Mouse (Mus musculus): Measurements from ENCODE around the gene Rbfox3.

Gene Rbfox3

DNA sequence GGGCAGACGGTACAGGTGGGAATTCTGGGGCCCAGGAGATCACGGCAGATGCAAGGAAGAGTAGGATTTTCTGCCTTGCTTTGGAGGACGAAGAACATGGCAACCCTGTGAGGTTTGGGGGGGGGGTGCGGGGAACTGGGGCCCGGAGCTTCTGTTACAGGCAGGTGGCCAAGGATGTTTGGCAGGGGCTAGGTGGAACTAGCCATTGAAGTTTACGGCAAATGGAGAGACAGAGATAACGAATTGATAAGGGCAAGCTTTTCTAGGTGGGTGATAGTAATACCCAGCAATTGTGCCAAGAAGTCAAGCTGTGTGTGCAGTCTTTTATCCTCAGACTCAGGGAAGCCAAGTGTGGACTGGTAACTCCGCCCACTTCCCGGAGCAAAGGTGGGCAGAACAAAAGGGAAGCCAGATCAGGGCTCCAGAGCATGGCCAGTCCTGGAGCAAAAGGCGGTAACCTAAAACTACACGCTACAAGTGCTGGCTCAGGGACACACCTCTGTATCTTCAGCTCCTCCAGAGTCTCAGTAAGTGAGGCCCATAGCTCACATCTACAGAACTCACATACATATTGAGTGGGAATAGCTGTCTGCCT is 443.9 kb downstream of the Rbfox3 start:
- DNase-seq, result peak; percentile 45

DNA sequence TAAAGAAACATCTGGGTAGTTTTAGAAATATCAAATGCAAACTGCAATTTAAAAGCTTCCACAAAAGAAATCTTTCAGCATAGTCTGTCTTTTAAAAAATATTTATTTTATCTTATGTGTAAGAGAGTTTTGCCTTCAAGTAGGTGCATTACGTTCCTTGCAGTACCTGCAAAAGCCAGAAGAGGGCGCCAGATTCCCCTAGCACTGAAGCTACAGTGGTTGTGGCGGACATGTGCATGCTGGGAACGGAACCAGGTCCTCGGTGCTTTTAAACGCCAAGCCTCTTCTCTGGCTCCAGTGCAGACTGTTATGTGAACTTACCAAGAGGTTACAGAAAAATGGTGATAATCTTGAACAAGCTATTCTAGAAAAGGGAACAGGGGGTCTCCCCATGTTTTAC is 451.1 kb downstream of the Rbfox3 start:
- DNase-seq, result no peak

DNA sequence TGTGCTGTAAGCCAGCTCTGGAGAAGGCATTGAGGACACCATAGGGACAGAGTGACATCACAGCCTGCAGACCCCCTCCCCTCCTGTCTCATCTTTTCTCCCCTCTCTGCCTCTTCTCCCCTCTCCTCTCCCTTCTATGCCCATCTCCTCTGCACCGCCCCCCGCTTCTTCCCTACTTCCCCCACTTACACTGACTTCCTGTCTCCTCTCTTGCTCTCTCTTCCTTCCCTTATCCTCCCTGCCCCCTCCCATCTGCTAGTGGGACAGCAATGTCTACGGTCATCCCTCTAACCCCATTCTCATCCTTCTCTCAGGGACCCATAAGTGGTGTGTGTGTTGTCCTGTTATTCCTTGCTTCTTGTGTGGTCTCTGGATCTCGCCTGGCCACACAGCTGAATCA is 451.9 kb downstream of the Rbfox3 start:
- peak; percentile 32 for DNase-seq

DNA sequence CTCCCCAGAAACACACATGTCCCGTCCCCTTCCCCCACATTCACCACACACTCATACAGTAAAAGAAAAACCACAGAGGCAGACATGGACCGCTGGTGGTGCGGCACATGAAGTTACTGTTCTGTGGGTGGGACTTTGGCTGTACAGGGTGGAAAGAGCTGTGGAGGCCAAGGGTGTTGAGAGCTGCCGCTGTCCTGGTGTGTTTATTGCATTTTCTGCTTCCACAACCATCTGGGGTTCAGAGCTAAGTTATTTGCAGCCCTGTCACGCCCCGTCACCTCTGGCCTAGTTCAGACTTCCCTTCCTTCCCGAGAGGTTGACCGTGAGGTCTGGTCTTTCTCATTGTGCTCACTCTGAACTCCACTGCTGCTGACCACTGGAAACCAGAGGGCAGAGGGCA is 452.3 kb downstream of the Rbfox3 start:
- DNase-seq, result peak; percentile 70

DNA sequence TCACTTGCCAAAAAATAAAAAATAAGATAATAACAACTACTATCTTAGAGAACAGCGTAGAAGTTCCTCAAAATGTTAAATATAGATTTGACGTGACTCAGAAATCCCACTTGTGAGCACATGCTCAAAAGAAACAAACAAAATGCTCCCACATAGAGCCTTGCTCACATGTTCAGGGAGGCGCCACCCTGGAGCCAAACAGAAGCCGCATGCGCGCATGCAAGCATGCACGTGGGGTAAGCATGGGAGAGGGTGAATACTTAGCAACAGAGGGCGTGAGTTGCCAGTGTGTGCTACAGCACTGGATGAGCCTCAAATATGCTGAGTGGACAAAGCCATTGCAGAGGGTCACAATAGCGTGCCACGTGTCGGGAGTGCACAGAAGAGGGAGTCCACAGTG is 454.5 kb downstream of the Rbfox3 start:
- DNase-seq, result peak; percentile 65

DNA sequence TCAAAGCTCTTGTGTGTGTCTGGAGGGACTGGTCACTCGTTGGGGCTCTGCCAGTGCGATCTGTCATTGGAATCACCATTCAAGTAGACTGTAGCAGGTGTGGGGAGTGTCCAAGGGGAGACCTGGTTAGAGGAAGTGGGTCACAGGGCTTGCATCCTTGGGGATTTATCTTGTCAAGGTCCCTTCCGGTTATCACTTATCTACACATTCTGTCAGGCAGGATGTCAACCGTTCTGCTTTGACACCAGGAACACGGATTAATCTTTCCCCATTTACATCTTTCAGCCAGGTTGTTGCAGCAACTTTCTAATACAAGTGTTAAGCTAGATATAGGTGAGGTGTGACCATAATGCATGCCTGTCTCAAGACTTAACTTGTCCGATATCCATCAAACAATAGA is 455.6 kb downstream of the Rbfox3 start:
- DNase-seq, result no peak

DNA sequence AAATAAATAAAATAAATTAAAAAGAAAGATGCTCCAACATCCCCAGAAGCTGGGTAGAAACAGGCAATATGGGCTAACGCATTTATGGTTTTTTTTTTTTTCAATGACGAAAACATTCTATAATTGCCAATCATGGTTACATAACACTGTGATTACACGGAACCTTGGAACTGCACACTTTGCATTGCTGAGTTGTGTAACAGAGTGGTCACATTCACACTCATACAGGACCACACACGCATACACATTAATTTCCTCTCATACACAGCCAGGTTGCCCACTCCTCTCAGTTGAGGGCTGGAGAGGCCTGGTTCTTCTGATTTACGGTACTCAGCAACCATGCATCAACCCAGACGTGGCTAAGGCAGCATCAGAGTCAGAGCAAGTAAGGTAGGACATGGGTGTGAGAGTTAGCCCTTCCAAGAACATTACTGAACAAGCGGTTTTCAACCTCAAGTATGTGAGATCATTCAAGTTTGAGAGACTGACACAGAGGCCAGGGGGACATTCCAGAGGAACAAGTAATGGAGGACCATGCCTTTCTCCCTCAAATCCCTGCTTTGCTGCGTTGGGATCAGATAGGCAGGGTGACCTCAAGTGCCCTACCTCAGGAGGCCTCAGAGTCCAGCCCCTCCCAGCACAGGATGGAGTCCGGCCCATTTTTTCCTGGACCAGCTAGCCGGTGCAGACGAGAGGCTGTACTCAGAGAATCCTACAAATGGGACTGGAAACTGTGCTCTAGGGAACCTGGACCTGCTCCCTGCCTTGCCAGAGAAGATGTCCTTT is 457.3 kb downstream of the Rbfox3 start:
- peak; percentile 16 for DNase-seq

DNA sequence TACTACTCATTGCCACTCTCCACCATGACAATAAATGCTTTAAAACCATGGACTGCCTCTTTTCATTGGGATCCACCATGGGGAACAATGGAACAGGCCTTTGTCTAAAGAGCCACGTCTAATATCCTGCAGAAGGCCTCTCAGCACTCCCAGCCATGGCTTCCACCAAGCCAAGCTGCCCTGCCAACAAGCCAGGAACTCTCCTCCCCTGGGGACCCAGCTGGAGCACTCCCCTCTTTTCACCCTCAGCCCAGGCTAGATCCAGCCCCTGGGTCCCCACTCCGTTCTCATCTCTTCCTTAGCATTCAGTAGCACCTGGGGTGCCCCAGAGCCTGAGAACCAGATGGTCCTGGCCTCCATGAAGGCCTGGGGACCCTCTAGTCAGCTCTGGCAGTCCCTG is 458.4 kb downstream of the Rbfox3 start:
- no peak for DNase-seq

DNA sequence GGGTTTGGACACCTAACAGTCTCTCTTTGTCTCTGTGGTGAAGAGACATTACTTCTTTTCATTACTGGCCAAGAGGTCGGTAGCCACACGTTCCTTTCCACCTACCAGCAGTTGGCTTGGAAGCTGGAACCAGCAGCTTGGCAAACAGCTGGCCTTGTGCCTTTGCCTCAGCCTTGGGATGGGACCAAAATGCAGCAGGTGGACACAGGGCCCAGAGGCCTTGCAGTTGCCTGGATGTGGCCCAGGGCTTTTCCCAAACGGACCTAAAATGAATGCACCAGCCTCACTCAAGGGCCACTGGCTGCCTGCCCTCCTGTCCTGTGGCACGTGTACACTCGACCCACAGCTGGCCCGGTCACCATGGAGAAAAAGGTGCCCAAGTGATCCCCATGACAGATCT is 460.2 kb downstream of the Rbfox3 start:
- peak; percentile 41 for DNase-seq

DNA sequence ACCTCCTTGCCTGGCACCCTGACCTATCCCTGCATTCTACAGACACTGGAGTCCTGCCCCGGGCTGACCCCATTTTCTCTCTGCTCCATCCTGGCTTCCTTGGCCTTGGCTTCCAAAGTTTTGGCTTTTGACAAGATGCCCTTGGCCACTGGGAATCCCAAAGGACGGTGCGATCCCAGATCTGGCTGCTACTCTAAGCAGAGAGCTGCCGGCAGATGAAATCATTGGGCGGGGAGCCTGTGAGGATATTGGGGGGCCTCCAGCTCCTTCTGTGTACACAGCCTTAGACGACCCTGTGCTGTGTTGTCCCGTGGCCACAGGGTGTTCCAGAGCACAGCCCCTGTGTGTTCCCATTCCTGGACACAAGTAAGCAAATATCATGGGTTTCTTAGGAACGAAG is 463.0 kb downstream of the Rbfox3 start:
- DNase-seq, result no peak

DNA sequence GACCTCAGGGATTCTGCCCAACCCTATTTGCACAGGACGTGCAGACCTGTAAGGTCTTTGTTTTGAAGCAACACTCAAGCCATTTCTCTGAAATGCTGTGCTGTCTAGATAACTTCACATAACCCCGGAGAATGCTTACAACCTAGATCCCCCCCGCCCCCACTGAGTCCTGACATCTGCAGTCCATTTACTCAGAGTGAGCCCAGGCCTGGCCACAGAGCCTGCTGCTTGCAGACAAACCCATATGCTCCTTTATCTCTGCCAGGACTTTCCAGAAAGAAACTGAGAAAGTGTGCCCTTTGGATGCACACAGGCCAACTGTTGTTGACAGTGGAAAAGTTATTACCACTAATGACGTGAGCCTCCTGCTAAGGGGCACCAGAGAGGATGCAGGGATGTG is 464.1 kb downstream of the Rbfox3 start:
- no peak for DNase-seq

DNA sequence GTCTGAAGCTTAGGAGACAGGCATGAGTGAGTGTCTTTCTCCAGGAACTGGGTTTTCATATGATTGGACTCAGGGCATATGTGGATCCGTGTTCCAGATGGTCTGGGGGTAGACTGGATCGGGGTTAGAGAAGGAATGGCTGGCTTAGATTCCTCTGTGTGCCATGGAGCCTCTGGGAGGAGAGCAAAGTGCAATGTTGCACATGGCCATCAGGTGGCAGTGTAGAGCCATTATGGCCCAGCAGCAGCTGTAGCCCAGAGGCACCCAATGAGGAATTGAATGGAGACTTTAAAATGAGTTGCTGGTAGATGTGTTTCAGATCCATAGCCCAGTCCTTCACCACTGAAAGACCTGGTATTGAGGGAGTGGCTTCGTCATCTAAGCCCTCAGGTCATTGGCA is 465.6 kb downstream of the Rbfox3 start:
- peak; percentile 73 for DNase-seq

DNA sequence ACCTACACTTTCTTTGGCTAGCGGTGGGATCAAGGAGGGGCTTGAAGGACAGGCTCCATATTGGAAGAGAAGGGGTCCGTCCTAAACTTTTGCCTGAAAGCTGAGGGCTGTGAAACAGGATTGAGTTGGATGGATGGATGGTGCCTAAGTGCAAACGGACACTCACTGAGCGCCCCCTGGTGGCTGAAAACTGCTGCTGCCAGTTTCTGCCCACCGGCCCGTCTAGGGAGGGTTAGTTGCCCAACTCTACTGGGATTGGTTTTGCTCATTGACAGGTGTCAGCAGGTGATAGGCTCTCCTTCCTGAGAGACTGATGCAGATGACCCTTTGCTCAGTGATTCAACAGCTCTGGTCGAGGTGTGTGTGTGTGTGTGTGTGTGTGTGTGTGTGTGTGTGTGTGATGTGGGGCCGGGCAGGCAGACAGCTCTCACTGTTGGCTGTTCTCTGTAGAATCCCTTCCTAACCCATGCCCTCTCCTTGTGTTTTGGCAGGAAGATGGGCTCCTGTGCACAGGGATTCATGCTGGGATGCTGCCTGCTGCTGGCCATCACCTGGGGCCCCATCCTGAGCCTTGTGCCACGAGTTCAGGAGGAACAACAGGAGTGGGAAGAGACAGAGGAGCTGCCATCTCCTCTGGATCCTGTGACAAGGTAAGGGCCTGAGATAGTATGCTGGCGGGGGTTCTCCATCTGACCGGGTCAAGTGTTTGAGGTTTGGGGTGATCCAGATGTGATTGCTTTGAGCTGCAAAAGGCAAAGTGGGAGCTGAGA is 468.0 kb downstream of the Rbfox3 start:
- DNase-seq, result peak; percentile 83

DNA sequence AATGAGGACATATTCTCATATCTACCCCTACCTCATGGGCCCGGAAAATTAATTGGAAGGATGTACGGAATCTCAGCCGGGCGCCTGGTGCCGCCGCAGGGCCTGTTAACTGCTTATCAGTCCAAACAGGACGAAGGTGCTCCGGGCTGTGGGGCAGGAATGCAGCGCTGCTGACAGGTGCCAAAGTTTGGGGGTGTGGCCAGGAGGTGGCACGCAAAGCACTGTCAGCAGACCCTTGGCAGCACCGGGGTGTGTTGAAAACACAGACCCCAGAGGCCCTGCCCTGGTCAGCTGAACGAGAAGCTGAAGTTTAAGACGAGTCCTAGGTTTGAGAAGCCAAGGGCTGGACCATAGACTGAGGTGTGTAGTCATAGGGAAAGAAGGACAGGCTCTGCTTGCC is 468.7 kb downstream of the Rbfox3 start:
- DNase-seq, result no peak

Measured in lung, postnatal 36 days (tissue).